Mouse (Mus musculus): ENCODE results near the gene Tcf3. TPM values are rescaled to one million over a fixed set of nuclear protein-coding genes. Genes with fewer than 3 reads are reported as not detected.

Tcf3 gene
- polyA plus RNA-seq, 1 experiment, result 78.2 TPM

DNA sequence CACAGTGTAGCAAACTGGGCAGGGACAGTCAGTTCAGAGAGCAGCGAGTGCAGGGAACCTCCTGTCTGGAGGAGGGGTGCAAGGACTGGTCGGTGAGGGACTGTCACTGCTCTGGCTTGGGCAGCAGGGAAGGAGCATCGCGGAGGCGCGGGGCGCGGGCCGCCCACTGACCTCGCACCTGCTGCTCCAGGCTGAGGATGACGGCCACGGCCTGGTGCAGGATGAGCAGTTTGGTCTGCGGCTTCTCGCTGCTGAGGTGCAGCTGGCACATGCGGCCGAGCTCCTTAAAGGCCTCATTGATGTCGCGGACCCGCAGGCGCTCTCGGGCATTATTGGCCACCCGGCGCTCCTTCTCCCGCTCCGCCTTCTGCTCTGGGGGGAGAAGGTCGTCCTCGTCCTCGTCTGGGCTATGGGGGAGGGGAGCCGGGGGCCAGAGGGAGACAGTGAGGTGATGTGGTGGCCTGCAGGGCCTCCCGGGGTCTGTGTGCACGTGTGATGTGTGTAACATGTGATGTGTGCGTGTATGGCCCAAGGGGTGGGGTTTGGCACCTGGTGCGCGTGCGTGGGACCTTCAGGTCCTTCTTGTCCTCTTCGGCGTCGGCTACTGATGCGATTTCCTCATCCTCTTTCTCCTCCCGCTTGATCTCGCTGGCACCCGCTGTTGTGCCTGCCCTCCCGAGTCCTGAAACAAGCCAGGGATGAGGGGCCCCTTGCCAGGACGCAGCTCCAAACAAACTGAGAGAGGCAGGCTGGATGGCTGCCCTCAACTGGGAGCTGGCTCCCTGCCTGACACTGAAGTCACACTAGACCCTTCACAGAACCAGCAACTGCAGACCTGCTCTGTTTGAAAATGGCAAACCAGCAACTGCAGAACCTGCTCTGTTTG lies 20.5 kb downstream of the Tcf3 start:
- Histone ChIP-seq H3K4me3 (ENCODE audit: low read depth, low read length) (0 out of 2 replicates have a peak overlapping the region, but pooled peaks have one; percentile 11), H3K9me3 (replicated peaks; ENCODE audit: control insufficient read depth, insufficient read depth, low read length, poor library complexity, severe bottlenecking) (no peaks in the 10 kb centered on the region), H3K27ac (ENCODE audit: insufficient read depth, low read length) (no peak overlapping the region), H3K36me3 (ENCODE audit: control insufficient read depth, insufficient read depth, low read length, poor library complexity, severe bottlenecking) (peaks cover 21% of the 10 kb centered on the region), H3K9ac (ENCODE audit: low read depth, poor library complexity, severe bottlenecking) (no peak overlapping the region), H3K27me3 (ENCODE audit: control insufficient read depth, insufficient read depth, low read length, poor library complexity, severe bottlenecking) (no peaks in the 10 kb centered on the region), H3K4me1 (ENCODE audit: control insufficient read depth, insufficient read depth, low read length) (no peaks in the 10 kb centered on the region)
- TF ChIP-seq EP300 (IDR thresholded peaks at IDR 0.05; ENCODE audit: insufficient read depth, low read depth, low read length), result no peak
- TF ChIP-seq CTCF (IDR thresholded peaks at IDR 0.05; ENCODE audit: low read depth, low read length), result no peak

DNA sequence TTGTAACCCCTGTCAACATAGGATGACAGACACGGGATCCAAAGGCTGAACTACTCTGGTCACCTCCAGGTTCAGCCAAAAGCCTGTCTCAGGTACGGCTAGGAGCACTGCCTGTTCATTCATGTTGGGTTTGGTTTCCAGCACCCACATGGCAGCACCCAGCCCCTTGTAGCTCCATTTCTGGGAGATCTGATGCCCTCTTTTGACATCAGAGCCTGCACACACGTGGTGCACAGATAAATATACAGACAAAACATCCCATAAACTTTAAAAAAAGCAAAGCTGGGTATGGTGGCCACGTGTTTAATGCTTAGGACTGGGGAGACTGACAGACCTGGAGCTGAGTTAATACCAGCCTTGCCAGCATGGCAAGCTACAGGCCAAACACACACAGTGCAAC lies 25.5 kb downstream of the Tcf3 start:
- Histone ChIP-seq H3K4me1 (ENCODE audit: control insufficient read depth, insufficient read depth, low read length) (no peaks in the 10 kb centered on the region), H3K27ac (ENCODE audit: insufficient read depth, low read length) (no peak overlapping the region), H3K36me3 (ENCODE audit: control insufficient read depth, insufficient read depth, low read length, poor library complexity, severe bottlenecking) (peaks cover 8% of the 10 kb centered on the region), H3K9me3 (replicated peaks; ENCODE audit: control insufficient read depth, insufficient read depth, low read length, poor library complexity, severe bottlenecking) (no peaks in the 10 kb centered on the region), H3K9ac (ENCODE audit: low read depth, poor library complexity, severe bottlenecking) (no peak overlapping the region), H3K4me3 (ENCODE audit: low read depth, low read length) (no peak overlapping the region), H3K27me3 (ENCODE audit: control insufficient read depth, insufficient read depth, low read length, poor library complexity, severe bottlenecking) (no peaks in the 10 kb centered on the region)
- TF ChIP-seq CTCF (IDR thresholded peaks at IDR 0.05; ENCODE audit: low read depth, low read length), result no peak
- TF ChIP-seq POLR2A (IDR thresholded peaks at IDR 0.05; ENCODE audit: insufficient read depth, low read length), result no peak
- no peak for TF ChIP-seq EP300 (IDR thresholded peaks at IDR 0.05; ENCODE audit: insufficient read depth, low read depth, low read length)

DNA sequence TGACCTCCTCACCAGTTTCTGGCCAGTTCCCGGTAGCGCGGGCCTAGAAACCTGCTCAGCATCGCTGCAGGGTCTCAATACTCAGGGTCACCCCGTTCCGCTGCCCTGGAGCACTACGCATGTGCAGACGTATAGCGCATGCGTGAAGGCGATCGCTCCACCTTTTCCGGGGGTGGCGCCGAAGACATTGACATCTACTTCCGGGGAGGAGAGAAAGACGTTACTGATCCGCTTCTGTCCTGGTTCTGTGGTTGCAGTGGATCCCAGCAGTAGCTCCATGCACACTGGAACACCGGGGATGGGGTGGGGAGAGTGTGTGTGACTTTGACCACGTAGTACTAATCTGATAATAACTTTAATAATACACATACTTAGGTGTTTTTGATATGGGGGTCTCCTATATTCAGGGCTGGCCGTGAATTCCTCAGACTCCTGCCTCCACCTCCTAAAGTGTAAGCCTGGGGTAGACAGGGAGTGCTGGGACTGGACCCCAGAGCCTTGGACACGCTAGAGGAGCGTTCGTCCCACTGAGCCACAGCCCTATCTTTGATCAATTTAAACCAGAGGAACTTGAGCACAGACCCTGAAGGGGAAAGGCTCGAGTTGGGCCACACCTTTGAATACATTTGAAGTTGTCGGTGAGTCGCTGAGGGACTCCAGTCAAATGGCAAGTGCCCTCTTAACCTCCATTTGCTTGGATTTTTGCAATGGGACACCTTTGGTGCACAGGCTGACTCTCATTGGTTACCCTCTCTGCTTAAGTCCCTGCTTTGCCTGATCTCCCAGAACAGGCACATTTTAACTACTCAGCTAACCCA lies 26.6 kb downstream of the Tcf3 start, which contains the start of gene Uqcr11:
Uqcr11 (minus strand) TSS at position 147 of the 818 bp plus-strand sequence.
- H3K4me3 ChIP-seq (ENCODE audit: low read depth, low read length), result peak within 1 kb of the TSS; percentile 80
- peak within 1 kb of the TSS; percentile 49 for H3K9ac ChIP-seq (ENCODE audit: low read depth, poor library complexity, severe bottlenecking)
- H3K27me3 ChIP-seq (ENCODE audit: control insufficient read depth, insufficient read depth, low read length, poor library complexity, severe bottlenecking), result no peaks in the 10 kb centered on the region
- no peaks in the 10 kb centered on the region for H3K4me1 ChIP-seq (ENCODE audit: control insufficient read depth, insufficient read depth, low read length)
- no peak for TF ChIP-seq CTCF (IDR thresholded peaks at IDR 0.05; ENCODE audit: low read depth, low read length)
- TF ChIP-seq EP300 (IDR thresholded peaks at IDR 0.05; ENCODE audit: insufficient read depth, low read depth, low read length), result no peak
- TF ChIP-seq POLR2A (IDR thresholded peaks at IDR 0.05; ENCODE audit: insufficient read depth, low read length), result peak; percentile 82
- peak within 1 kb of the TSS; percentile 3; the same call in 1 of the 2 replicates for H3K27ac ChIP-seq (ENCODE audit: insufficient read depth, low read length)
- H3K36me3 ChIP-seq (ENCODE audit: control insufficient read depth, insufficient read depth, low read length, poor library complexity, severe bottlenecking), result peaks cover 12% of the 10 kb centered on the region
- H3K9me3 ChIP-seq (replicated peaks; ENCODE audit: control insufficient read depth, insufficient read depth, low read length, poor library complexity, severe bottlenecking), result no peaks in the 10 kb centered on the region

DNA sequence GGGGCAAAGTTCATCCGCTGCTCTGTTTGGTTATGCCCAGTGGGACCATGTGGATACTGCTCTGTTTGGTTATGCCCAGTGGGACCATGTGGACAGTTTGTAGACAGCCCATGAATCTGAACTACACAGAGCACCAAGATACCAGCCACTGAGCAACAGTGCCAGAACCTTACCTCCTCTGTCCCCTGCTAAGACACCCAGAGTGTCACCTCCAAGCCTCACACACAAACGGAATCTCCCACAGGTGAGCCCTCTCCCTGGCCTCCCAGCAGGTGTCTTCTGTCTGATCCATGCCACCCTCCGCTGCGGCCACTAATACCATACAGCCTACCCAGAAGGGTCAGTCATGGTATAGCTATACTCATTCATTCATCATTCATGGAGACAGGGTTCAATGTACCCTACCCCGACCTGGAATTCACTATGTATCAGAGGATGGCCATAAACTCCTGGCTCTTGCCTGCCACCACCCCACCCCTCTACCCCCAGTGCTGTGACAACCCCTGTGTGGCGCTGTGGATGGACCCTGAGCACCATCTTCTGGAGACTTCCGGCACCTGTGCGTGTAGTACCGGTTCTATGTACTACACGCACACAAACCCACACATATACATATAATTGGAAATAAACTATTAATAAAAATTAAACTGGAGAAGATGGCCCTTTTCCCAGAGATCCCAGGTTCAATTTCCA lies 27.8 kb downstream of the Tcf3 start:
- TF ChIP-seq EP300 (IDR thresholded peaks at IDR 0.05; ENCODE audit: insufficient read depth, low read depth, low read length) (no peak), CTCF (IDR thresholded peaks at IDR 0.05; ENCODE audit: low read depth, low read length) (peak; percentile 20)
- Histone ChIP-seq H3K36me3 (ENCODE audit: control insufficient read depth, insufficient read depth, low read length, poor library complexity, severe bottlenecking) (peaks cover 11% of the 10 kb centered on the region), H3K27ac (ENCODE audit: insufficient read depth, low read length) (no peak overlapping the region), H3K4me3 (ENCODE audit: low read depth, low read length) (peak overlapping the region; percentile 80), H3K4me1 (ENCODE audit: control insufficient read depth, insufficient read depth, low read length) (no peaks in the 10 kb centered on the region), H3K9me3 (replicated peaks; ENCODE audit: control insufficient read depth, insufficient read depth, low read length, poor library complexity, severe bottlenecking) (no peaks in the 10 kb centered on the region), H3K9ac (ENCODE audit: low read depth, poor library complexity, severe bottlenecking) (peak overlapping the region; percentile 49), H3K27me3 (ENCODE audit: control insufficient read depth, insufficient read depth, low read length, poor library complexity, severe bottlenecking) (no peaks in the 10 kb centered on the region)

DNA sequence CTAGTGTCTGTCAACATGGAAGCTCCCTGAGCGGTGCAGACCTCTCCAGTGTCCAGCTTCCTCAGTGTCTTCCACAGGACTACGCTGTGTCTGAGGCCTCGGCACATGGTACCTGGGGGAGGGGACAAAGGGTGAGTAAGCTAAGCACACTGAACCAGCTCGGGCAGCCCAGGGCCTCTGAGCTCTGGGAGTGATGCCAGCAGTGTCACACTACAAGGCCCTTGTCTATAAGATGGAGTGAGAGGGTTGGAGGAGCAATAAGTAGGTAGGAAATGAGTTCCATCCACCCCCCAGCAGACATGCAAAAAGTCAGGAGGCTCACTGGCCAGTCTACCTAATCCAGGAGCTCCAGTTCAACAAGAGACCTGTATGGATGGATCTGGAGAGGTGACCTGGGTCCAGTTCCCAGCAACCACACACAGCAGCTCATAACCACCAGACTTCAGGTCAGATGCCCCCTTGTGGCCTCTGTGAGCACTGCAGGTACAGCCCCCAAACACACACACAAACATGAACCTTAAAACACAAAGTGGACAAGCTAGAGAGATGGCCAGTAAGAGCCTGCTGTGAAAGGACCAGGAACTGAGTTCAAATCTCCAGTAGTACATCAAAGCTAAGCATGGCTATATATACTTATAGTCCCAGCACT lies 30.3 kb downstream of the Tcf3 start:
- Histone ChIP-seq H3K4me1 (ENCODE audit: control insufficient read depth, insufficient read depth, low read length) (no peaks in the 10 kb centered on the region), H3K9me3 (replicated peaks; ENCODE audit: control insufficient read depth, insufficient read depth, low read length, poor library complexity, severe bottlenecking) (no peaks in the 10 kb centered on the region), H3K36me3 (ENCODE audit: control insufficient read depth, insufficient read depth, low read length, poor library complexity, severe bottlenecking) (peaks cover 11% of the 10 kb centered on the region), H3K4me3 (ENCODE audit: low read depth, low read length) (no peak overlapping the region), H3K27ac (ENCODE audit: insufficient read depth, low read length) (no peak overlapping the region), H3K27me3 (ENCODE audit: control insufficient read depth, insufficient read depth, low read length, poor library complexity, severe bottlenecking) (no peaks in the 10 kb centered on the region), H3K9ac (ENCODE audit: low read depth, poor library complexity, severe bottlenecking) (no peak overlapping the region)
- no peak for TF ChIP-seq EP300 (IDR thresholded peaks at IDR 0.05; ENCODE audit: insufficient read depth, low read depth, low read length)
- no peak for TF ChIP-seq CTCF (IDR thresholded peaks at IDR 0.05; ENCODE audit: low read depth, low read length)
- TF ChIP-seq POLR2A (IDR thresholded peaks at IDR 0.05; ENCODE audit: insufficient read depth, low read length), result no peak

All from ES-Bruce4 (cell line).